Mouse (Mus musculus): Measurements from ENCODE around the gene Pigz.
"Not testable (repeated sequence)": the region's sequence is repeated elsewhere in the genome, so short reads cannot be mapped to it uniquely, and the experiment has no call there.

- not testable (repeated sequence) for TF ChIP-seq POLR2A (IDR thresholded peaks at IDR 0.05; ENCODE audit: borderline replicate concordance, insufficient read depth, low read length); CTCF (IDR thresholded peaks at IDR 0.05; ENCODE audit: borderline replicate concordance, insufficient read depth, low read depth, low read length)
Measured at GRCm38 (mm10) chr16:31945986-31946385, 12.3 kb downstream of the Pigz start.
